In genomic region chr12:32546356-32546755, GRCm38 (mm10) we compare ENCODE assay signal across 25 mouse cellular contexts.
DNase-seq lines count a peak whose midpoint lies in the region; ATAC-seq and TF ChIP-seq lines count a peak whose summit lies in the region.
"Had no signal": no experiment of that assay in that cellular context is flagged by ENCODE, and none has a peak within 500 bp of the region (broad histone marks: within the 10 kb centered on the region; RNA-seq: fewer than 3 reads in every experiment).

No protein-coding gene starts in this region.

- POLR2A ChIA-PET in Patski (lab: Charles Lee) = interaction anchor here (0.6 kb wide), 1 partner anchor 793 kb away, joined by 7 read pairs; no protein-coding TSS in a partner anchor

- TF ChIP-seq CTCF in layer of hippocampus, adult 2 months (conservative IDR thresholded peaks at IDR 0.05) = no peak
- TF ChIP-seq CTCF in Patski (IDR thresholded peaks at IDR 0.05) = no peak

- H3K9me3 ChIP-seq in midbrain, embryonic 13.5 days = peaks cover 11% of the 10 kb centered on the region; the same call in 1 of the 2 replicates
- H3K9me3 ChIP-seq: forebrain, embryonic 13.5 days; G1E had no signal

- in situ Hi-C loops in Patski (cut with MboI; ENCODE audit: low pct_unique_long_range_greater_than_20kb) = no loop called here

- intact Hi-C loops in heart, postnatal 25 days (cut with DNase I) = no loop called here

- H3K36me3 ChIP-seq in midbrain, embryonic 13.5 days = no peaks in the 10 kb centered on the region
- H3K36me3 ChIP-seq: embryonic facial prominence, embryonic 10.5 days; embryonic facial prominence, embryonic 12.5 days; forebrain, embryonic 15.5 days; G1E had no signal

- H3K4me2 ChIP-seq in midbrain, embryonic 13.5 days (replicated peaks) = no peak overlapping the region
- H3K4me2 ChIP-seq: embryonic facial prominence, embryonic 12.5 days; forebrain, embryonic 13.5 days; forebrain, embryonic 15.5 days had no signal

- DNase-seq in layer of hippocampus, adult 2 months (ENCODE audit: low spot score in 2 of 2) = no peak
- DNase-seq in layer of hippocampus, postnatal 10 days (ENCODE audit: low spot score in 2 of 2) = no peak
- peak; percentile 87 for DNase-seq in Muller cell, postnatal 12 days (ENCODE audit: inconsistent ontology term)
- DNase-seq in Patski (ENCODE audit: low read depth, low spot score) = peak; percentile 41
- peak; percentile 16 for DNase-seq in fibroblast of lung, adult 2 months (ENCODE audit: low read depth)
- DNase-seq in adrenal gland, postnatal 10 days = no peak
- DNase-seq in heart, postnatal 25 days (ENCODE audit: low spot score) = no peak
- DNase-seq: adrenal gland, adult 2 months; adrenal gland, postnatal 14 days; adrenal gland, postnatal 36 days; B cell, adult 2 months; cerebellum, adult 11-12 months; cerebellum, adult 9-10 months; cerebellum, postnatal 10 days; cerebellum, postnatal 25 days had no signal

- peak; percentile 67 for ATAC-seq in Patski
- ATAC-seq in midbrain, embryonic 13.5 days = no peak
- ATAC-seq: CD4-positive, CD25-positive, alpha-beta regulatory T cell, adult 4 months; forebrain, embryonic 13.5 days; forebrain, embryonic 15.5 days had no signal

- no peak overlapping the region for H3K4me3 ChIP-seq in layer of hippocampus, adult 2 months
- no peak overlapping the region for H3K4me3 ChIP-seq in midbrain, embryonic 13.5 days (replicated peaks)
- H3K4me3 ChIP-seq: embryonic facial prominence, embryonic 10.5 days; embryonic facial prominence, embryonic 12.5 days; erythroblast, embryonic 14.5 days; forebrain, embryonic 13.5 days; forebrain, embryonic 15.5 days had no signal

- CTCF ChIA-PET in Patski (lab: Charles Lee) = interaction anchor here (1.0 kb wide), 1 partner anchor 46 kb away, joined by 3 read pairs; no protein-coding TSS in a partner anchor

- H3K4me1 ChIP-seq in midbrain, embryonic 13.5 days (replicated peaks) = no peaks in the 10 kb centered on the region
- H3K4me1 ChIP-seq: embryonic facial prominence, embryonic 10.5 days; embryonic facial prominence, embryonic 12.5 days; forebrain, embryonic 13.5 days; forebrain, embryonic 15.5 days had no signal

- H3K9ac ChIP-seq in midbrain, embryonic 13.5 days (replicated peaks) = no peak overlapping the region
- H3K9ac ChIP-seq: embryonic facial prominence, embryonic 12.5 days; forebrain, embryonic 13.5 days; forebrain, embryonic 15.5 days; forebrain, postnatal 0 days had no signal

- no peaks in the 10 kb centered on the region for H3K27me3 ChIP-seq in Patski
- no peaks in the 10 kb centered on the region for H3K27me3 ChIP-seq in midbrain, embryonic 13.5 days
- H3K27me3 ChIP-seq: CH12.LX; embryonic facial prominence, embryonic 12.5 days; forebrain, embryonic 13.5 days; forebrain, embryonic 15.5 days had no signal

- H3K27ac ChIP-seq in layer of hippocampus, adult 2 months = peak overlapping the region; percentile 48; the same call in 1 of the 2 replicates
- no peak overlapping the region for H3K27ac ChIP-seq in midbrain, embryonic 13.5 days
- H3K27ac ChIP-seq: embryonic facial prominence, embryonic 10.5 days; embryonic facial prominence, embryonic 12.5 days; forebrain, embryonic 13.5 days; forebrain, embryonic 15.5 days had no signal

Comparison
In these comparisons a context has a peak if more than half of its experiments do, and no peak if none do; other contexts are left out.
1. DNase-seq: peak in Muller cell, postnatal 12 days (single experiment), Patski (single experiment) and fibroblast of lung, adult 2 months (single experiment); none in layer of hippocampus, adult 2 months (0 of 2), layer of hippocampus, postnatal 10 days (0 of 2), adrenal gland, postnatal 10 days (single experiment) and heart, postnatal 25 days (single experiment).